Mouse (Mus musculus): ENCODE measurements around the gene Fgfbp3. TPM values are rescaled to one million over a fixed set of nuclear protein-coding genes. Genes with fewer than 3 reads are reported as not detected.

The Fgfbp3 gene
- polyA plus RNA-seq, 1 experiment from 2014 or later = 3.5 TPM

Other genes with a start within 250 kb of the Fgfbp3 start
- gene Ppp1r3c, start 183.0 kb downstream of the Fgfbp3 start, polyA plus RNA-seq (2015; fragmentation: Nextera tagmentation; extraction: Ambion mirVana) = 10.3 and 10.5 TPM in 2 replicates
- 16.2 and 16.7 TPM in 2 replicates for gene Tnks2, start 85.4 kb downstream of the Fgfbp3 start, polyA plus RNA-seq (2015; fragmentation: Nextera tagmentation; extraction: Ambion mirVana)
- gene Btaf1, start 6.5 kb upstream of the Fgfbp3 start, polyA plus RNA-seq (2015; fragmentation: Nextera tagmentation; extraction: Ambion mirVana) = 5.8 and 6.3 TPM in 2 replicates